Mouse (Mus musculus): ENCODE data around the gene Eloa. TPM values are rescaled to one million over a fixed set of nuclear protein-coding genes. Genes with fewer than 3 reads are reported as not detected.

The Eloa gene
- polyA plus RNA-seq, 1 experiment from 2014 or later = 44.8 TPM

GRCm38 (mm10) chr4:135966283-135966682 lies 55.3 kb downstream of the Eloa start:
- H3K36me3 ChIP-seq = peaks cover 56% of the 10 kb centered on the region
- H3K4me2 ChIP-seq (replicated peaks) = no peak overlapping the region
- H3K9me3 ChIP-seq (replicated peaks) = no peaks in the 10 kb centered on the region
- peaks cover 30% of the 10 kb centered on the region for H3K4me1 ChIP-seq
- no peaks in the 10 kb centered on the region for H3K27me3 ChIP-seq
- no peak overlapping the region for H3K9ac ChIP-seq
- no peak overlapping the region for H3K27ac ChIP-seq (replicated peaks)
- ATAC-seq (ENCODE audit: insufficient number of reproducible peaks, low FRiP score, low TSS enrichment, low read depth) = no peak
- WGBS = 89% methylated on average over 16 of the region's 16 CpGs
- H3K4me3 ChIP-seq (replicated peaks) = no peak overlapping the region

DNA sequence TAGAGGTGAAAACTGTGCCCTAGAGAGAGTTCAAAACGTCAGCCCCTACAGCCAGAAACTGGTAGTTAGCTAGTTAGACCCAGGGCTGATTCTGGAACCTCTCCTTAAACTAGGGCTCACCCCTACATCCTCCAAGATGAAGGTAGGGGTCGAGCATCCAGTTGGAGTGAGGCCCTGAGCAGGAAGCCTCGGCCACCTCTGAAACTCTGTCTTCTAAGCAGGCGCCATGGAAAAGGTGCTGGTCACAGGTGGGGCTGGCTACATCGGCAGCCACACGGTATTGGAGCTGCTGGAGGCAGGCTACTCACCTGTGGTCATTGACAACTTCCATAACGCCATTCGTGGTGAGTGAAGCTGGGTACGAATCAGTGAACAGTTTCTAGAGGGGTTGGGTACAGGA lies 56.5 kb downstream of the Eloa start:
- H3K27ac ChIP-seq (replicated peaks) = no peak overlapping the region
- H3K9me3 ChIP-seq (replicated peaks) = no peaks in the 10 kb centered on the region
- H3K4me2 ChIP-seq (replicated peaks) = 0 out of 2 replicates have a peak overlapping the region, but pooled peaks have one; percentile 93
- ATAC-seq (ENCODE audit: insufficient number of reproducible peaks, low FRiP score, low TSS enrichment, low read depth) = no peak
- 0 out of 2 replicates have a peak overlapping the region, but pooled peaks have one; percentile 79 for H3K4me3 ChIP-seq (replicated peaks)
- no peaks in the 10 kb centered on the region for H3K27me3 ChIP-seq
- peaks cover 21% of the 10 kb centered on the region for H3K4me1 ChIP-seq
- H3K36me3 ChIP-seq = peaks cover 66% of the 10 kb centered on the region
- H3K9ac ChIP-seq = no peak overlapping the region
- 85% methylated on average over 9 of the region's 9 CpGs for WGBS

- H3K27ac ChIP-seq (replicated peaks) = peak overlapping the region; percentile 84
- H3K4me3 ChIP-seq (replicated peaks) = peak overlapping the region; percentile 79
- peaks cover 66% of the 10 kb centered on the region for H3K36me3 ChIP-seq
- no peaks in the 10 kb centered on the region for H3K27me3 ChIP-seq
- no peaks in the 10 kb centered on the region for H3K9me3 ChIP-seq (replicated peaks)
- 4% methylated on average over 12 of the region's 12 CpGs for WGBS
- ATAC-seq (ENCODE audit: insufficient number of reproducible peaks, low FRiP score, low TSS enrichment, low read depth) = peak; percentile 36; the same call in 1 of the 2 replicates
- peak overlapping the region; percentile 93 for H3K4me2 ChIP-seq (replicated peaks)
- peak overlapping the region; percentile 74 for H3K9ac ChIP-seq
- peaks cover 21% of the 10 kb centered on the region for H3K4me1 ChIP-seq
Measured at GRCm38 (mm10) chr4:135964426-135964825, 57.1 kb downstream of the Eloa start.

GRCm38 (mm10) chr4:135963457-135964193 lies 57.9 kb downstream of the Eloa start, which contains the start of gene Gale:
Gale (plus strand) TSS chr4:135963727.
- peaks cover 66% of the 10 kb centered on the region for H3K36me3 ChIP-seq
- H3K9me3 ChIP-seq (replicated peaks) = no peaks in the 10 kb centered on the region

DNA sequence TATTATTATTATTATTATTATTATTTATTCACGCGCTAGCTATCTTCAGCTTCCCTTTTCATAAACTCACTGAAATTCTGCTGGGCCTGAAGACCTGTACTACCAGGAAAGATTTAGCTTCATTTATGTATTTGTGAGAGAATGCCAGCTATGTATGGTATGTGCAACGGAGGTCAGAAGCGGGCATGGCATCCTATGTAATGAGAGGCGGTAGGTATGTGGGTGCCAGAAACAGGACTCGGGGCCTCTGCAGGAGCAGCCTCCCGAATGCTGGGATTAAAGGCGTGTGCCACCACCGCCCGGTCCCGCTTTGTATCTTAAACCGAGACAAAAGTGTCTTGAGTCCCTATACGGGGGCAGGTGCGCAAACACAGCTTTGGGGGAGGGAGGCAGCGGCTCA lies 58.6 kb downstream of the Eloa start:
- peaks cover 66% of the 10 kb centered on the region for H3K36me3 ChIP-seq
- H3K9me3 ChIP-seq (replicated peaks) = no peaks in the 10 kb centered on the region
- WGBS = 6% methylated on average over 15 of the region's 15 CpGs
- H3K27me3 ChIP-seq = no peaks in the 10 kb centered on the region
- peak overlapping the region; percentile 47 for H3K9ac ChIP-seq
- peak overlapping the region; percentile 93 for H3K4me2 ChIP-seq (replicated peaks)
- peak overlapping the region; percentile 79 for H3K4me3 ChIP-seq (replicated peaks)
- peak overlapping the region; percentile 93 for H3K27ac ChIP-seq (replicated peaks)
- H3K4me1 ChIP-seq = peaks cover 17% of the 10 kb centered on the region
- no peak for ATAC-seq (ENCODE audit: insufficient number of reproducible peaks, low FRiP score, low TSS enrichment, low read depth)

More at GRCm38 (mm10) chr4:135963457-135964193, 57.9 kb downstream of the Eloa start, which contains the start of gene Gale:
- WGBS = under 1% methylated on average over 56 of the region's 56 CpGs
- Histone ChIP-seq H3K27ac (replicated peaks) (peak within 1 kb of the TSS; percentile 93), H3K4me1 (peaks cover 21% of the 10 kb centered on the region), H3K4me3 (replicated peaks) (peak within 1 kb of the TSS; percentile 79), H3K9ac (peak within 1 kb of the TSS; percentile 74), H3K27me3 (no peaks in the 10 kb centered on the region), H3K4me2 (replicated peaks) (peak within 1 kb of the TSS; percentile 93)
- ATAC-seq (ENCODE audit: insufficient number of reproducible peaks, low FRiP score, low TSS enrichment, low read depth) = peak; percentile 93

DNA sequence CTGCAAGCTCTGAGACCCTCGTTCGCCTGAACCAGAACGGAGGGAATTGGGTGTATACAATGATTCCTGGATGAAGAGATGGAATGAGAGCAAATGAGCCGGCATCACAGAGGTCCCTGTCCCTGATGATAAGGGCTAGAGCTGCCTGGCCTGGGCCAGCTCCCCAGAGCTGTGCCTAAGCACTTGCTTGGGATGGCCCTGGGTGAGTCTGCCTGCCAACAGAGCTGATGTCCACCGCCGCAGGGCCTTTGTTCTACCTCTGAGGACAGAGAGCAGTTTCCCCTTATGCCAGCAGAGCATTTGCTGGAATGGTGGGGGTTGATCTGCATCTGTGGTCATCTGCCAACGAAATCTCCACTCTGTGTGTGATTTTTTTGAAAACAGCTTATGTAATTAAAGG lies 59.4 kb downstream of the Eloa start:
- Histone ChIP-seq H3K4me2 (replicated peaks) (no peak overlapping the region), H3K9ac (no peak overlapping the region), H3K4me3 (replicated peaks) (no peak overlapping the region), H3K27ac (replicated peaks) (0 out of 2 replicates have a peak overlapping the region, but pooled peaks have one; percentile 28), H3K36me3 (peaks cover 66% of the 10 kb centered on the region), H3K27me3 (no peaks in the 10 kb centered on the region), H3K4me1 (peaks cover 17% of the 10 kb centered on the region), H3K9me3 (replicated peaks) (no peaks in the 10 kb centered on the region)
- 80% methylated on average over 7 of the region's 7 CpGs for WGBS
- no peak for ATAC-seq (ENCODE audit: insufficient number of reproducible peaks, low FRiP score, low TSS enrichment, low read depth)

DNA sequence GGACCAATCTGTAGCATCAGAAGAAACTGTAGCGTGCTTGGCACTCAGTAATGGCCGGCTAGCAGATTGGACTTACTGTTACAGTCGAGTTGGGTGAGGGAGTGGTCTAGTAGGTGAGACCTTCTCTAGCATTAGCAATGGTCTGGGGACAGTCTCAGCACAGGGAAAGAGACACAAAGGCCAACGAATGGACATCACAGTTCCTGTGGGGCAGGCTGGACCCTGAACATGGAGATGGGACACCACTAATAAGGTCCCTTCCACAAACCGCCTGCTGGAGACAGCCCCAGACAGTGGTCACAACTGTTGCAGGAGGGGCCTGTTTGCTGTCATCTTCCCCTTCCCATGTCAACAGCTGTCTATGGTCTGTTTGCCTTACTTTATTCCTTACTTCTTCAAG lies 59.9 kb downstream of the Eloa start:
- H3K9ac ChIP-seq = no peak overlapping the region
- WGBS = 89% methylated on average over 5 of the region's 5 CpGs
- peaks cover 63% of the 10 kb centered on the region for H3K36me3 ChIP-seq
- H3K4me3 ChIP-seq (replicated peaks) = no peak overlapping the region
- H3K4me2 ChIP-seq (replicated peaks) = no peak overlapping the region
- no peak overlapping the region for H3K27ac ChIP-seq (replicated peaks)
- no peaks in the 10 kb centered on the region for H3K27me3 ChIP-seq
- no peaks in the 10 kb centered on the region for H3K9me3 ChIP-seq (replicated peaks)
- peaks cover 17% of the 10 kb centered on the region for H3K4me1 ChIP-seq
- no peak for ATAC-seq (ENCODE audit: insufficient number of reproducible peaks, low FRiP score, low TSS enrichment, low read depth)

DNA sequence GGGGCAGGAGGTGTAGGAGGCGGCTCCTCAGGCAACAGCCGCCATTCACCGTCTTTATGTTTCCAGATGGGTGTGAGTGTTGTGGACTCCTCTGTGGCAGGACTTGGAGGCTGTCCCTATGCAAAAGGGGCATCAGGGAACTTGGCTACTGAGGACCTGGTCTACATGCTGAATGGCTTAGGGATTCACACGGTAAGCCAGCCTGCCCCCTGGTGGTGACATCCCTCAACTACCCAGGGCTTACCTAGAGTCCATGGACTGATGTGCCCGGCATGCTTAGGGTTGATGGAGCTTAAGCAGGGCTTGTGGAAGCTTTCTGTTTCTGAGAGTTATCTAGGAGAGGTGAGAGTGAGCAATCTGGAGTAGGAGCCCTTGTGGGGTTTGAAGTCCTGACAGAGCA lies 60.8 kb downstream of the Eloa start:
- no peak overlapping the region for H3K9ac ChIP-seq
- peaks cover 60% of the 10 kb centered on the region for H3K36me3 ChIP-seq
- peaks cover 17% of the 10 kb centered on the region for H3K4me1 ChIP-seq
- H3K27ac ChIP-seq (replicated peaks) = no peak overlapping the region
- H3K27me3 ChIP-seq = no peaks in the 10 kb centered on the region
- no peaks in the 10 kb centered on the region for H3K9me3 ChIP-seq (replicated peaks)
- no peak overlapping the region for H3K4me3 ChIP-seq (replicated peaks)
- ATAC-seq (ENCODE audit: insufficient number of reproducible peaks, low FRiP score, low TSS enrichment, low read depth) = no peak
- H3K4me2 ChIP-seq (replicated peaks) = no peak overlapping the region
- WGBS = 28% methylated on average over 5 of the region's 5 CpGs

- Histone ChIP-seq H3K9me3 (replicated peaks) (no peaks in the 10 kb centered on the region), H3K27me3 (no peaks in the 10 kb centered on the region), H3K9ac (no peak overlapping the region), H3K4me2 (replicated peaks) (no peak overlapping the region), H3K4me3 (replicated peaks) (no peak overlapping the region), H3K4me1 (peaks cover 7% of the 10 kb centered on the region), H3K36me3 (peaks cover 72% of the 10 kb centered on the region), H3K27ac (replicated peaks) (no peak overlapping the region)
- 62% methylated on average over 8 of the region's 8 CpGs for WGBS
- no peak for ATAC-seq (ENCODE audit: insufficient number of reproducible peaks, low FRiP score, low TSS enrichment, low read depth)
Measured at GRCm38 (mm10) chr4:135958354-135958753, 63.2 kb downstream of the Eloa start.

DNA sequence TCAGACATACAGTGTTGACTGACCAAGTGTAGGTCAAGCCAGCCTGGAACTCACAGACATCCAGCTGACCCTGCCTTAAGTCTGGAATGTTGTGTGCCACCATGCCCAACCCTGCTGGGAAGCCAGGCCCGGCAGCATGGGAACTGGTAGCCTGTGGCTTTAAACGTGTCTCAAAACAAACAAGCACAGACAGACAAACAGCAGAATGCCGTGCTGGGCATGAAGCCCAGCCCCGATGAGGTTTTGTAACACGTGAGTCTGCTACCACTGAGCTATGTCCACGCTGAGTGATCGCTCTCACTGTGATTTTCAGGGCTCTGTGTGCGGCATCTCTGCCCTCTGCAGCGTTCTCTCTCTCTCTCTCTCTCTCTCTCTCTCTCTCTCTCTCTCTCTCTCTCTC lies 65.7 kb downstream of the Eloa start:
- H3K4me2 ChIP-seq (replicated peaks) = no peak overlapping the region
- no peak overlapping the region for H3K4me3 ChIP-seq (replicated peaks)
- H3K4me1 ChIP-seq = no peaks in the 10 kb centered on the region
- H3K36me3 ChIP-seq = peaks cover 79% of the 10 kb centered on the region
- H3K9me3 ChIP-seq (replicated peaks) = 0 out of 2 replicates have a peak, but pooled peaks cover 3% of the 10 kb centered on the region
- no peak overlapping the region for H3K27ac ChIP-seq (replicated peaks)
- H3K27me3 ChIP-seq = no peaks in the 10 kb centered on the region
- 89% methylated on average over 9 of the region's 9 CpGs for WGBS
- H3K9ac ChIP-seq = no peak overlapping the region
- ATAC-seq (ENCODE audit: insufficient number of reproducible peaks, low FRiP score, low TSS enrichment, low read depth) = no peak

DNA sequence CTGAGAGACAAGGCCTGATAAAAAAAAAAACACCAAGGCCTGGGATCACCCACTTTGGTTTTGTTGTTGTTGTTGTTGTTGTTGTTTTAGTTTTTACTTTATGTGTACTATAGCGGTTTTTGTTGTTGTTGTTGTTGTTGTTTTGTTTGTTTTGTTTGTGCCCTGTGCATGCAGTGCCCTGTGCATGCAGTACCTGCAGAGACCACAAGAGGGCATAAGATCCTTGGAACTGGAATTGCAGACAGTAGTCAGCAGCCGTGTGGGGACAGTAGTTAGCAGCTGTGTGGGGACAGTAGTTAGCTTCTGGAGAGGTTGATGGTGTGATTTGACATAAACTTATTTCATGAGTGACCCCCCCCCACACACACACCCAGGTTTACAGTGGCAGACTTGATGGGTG lies 67.3 kb downstream of the Eloa start:
- WGBS = 11% methylated on average over 2 of the region's 2 CpGs
- H3K27me3 ChIP-seq = no peaks in the 10 kb centered on the region
- no peak overlapping the region for H3K4me2 ChIP-seq (replicated peaks)
- no peak overlapping the region for H3K27ac ChIP-seq (replicated peaks)
- ATAC-seq (ENCODE audit: insufficient number of reproducible peaks, low FRiP score, low TSS enrichment, low read depth) = no peak
- 0 out of 2 replicates have a peak, but pooled peaks cover 4% of the 10 kb centered on the region for H3K9me3 ChIP-seq (replicated peaks)
- no peak overlapping the region for H3K9ac ChIP-seq
- no peaks in the 10 kb centered on the region for H3K4me1 ChIP-seq
- H3K36me3 ChIP-seq = peaks cover 63% of the 10 kb centered on the region
- no peak overlapping the region for H3K4me3 ChIP-seq (replicated peaks)
